Mouse (Mus musculus): Measurements from ENCODE around the gene Cpn2.

The Cpn2 gene

GRCm38 (mm10) chr16:30241623-30242022 lies 25.7 kb downstream of the Cpn2 start:
- no peak for DNase-seq (ENCODE audit: low read depth, low spot score)

- DNase-seq (ENCODE audit: low read depth, low spot score): no peak
These were observed 28.5 kb downstream of the Cpn2 start for GRCm38 (mm10) chr16:30238791-30239190.

GRCm38 (mm10) chr16:30236091-30236699 lies 31.1 kb downstream of the Cpn2 start:
- peak; percentile 44 for DNase-seq (ENCODE audit: low read depth, low spot score)

GRCm38 (mm10) chr16:30235577-30235976 lies 31.7 kb downstream of the Cpn2 start:
- DNase-seq (ENCODE audit: low read depth, low spot score): no peak

DNA sequence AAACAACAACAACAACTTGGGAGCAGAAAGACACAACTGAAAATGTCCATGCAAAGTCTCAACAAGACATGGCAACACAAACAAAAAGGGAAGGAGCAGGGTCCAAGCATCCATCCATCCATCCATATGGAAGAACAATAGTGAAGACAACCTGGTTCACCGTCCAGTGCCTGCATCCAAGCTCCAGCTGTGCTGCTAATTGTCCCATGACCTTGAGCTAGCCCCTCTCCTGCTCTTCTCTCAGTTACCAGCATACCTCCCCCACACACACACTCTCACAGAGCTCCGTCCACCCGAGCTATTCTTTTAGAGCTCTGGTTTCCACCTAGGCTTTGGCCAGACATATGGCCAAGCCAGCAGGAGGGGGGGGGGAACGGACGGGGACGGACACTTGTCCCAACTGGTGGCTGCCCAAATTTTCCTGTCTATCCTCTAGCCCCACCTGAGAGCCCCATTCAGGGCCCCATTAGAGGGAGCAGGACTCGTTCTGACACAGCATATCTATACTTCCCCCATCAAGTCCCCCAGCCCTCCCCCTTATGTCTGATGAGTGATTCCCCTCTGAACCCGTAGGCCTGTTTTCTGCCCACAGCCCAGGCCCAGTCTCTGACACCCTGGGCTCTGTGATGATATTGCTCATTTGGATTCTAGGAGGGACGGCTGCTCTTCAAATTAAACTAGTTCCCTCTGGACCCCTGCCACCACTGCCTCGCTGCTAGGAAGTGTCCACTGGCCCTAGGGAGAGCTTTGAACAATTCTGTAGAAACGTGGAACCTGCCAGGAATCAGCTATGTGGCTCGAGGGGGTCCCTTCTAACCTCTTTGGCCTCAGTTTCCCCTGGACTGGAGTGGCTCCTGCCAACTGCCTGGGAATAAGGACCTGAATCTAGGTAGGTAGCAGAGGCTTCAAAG lies 32.4 kb downstream of the Cpn2 start:
- no peak for DNase-seq (ENCODE audit: low read depth, low spot score)

- no peak for DNase-seq (ENCODE audit: low read depth, low spot score)
These were observed 33.2 kb downstream of the Cpn2 start for GRCm38 (mm10) chr16:30234077-30234476.

DNA sequence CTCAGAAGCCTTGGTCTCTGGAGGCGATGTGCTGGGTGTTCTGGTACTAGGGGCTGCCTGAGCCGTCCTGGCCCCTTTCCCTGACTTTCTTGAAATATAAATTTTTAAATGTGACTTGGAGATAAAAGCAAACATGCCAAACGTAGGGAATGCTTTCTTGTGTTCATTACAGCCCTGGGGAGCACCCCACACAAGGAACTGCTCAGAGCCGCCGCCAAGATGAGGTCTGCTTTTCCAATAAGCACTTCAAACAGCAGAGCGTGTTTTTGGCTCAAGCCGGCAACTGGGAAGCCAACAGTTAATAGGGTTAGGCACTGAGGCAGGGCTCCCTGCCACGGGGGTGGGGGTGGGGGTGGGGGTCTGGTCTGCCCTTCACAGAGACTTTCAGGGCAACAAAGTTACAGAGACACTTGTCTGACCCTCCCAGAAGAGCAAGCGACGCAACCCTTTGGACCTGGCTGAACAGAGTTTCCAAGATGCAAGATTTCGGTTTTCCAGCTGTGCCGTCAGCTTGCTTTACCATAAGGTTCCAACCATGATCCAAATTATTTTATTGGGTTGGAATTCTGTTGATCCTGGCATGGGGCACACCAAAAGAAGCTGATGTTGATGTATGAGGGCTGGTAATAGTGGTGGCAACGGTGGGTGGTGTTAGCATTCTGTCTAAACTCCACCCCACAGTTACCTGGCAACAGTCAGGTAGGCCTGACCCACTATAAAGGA lies 35.3 kb downstream of the Cpn2 start:
- DNase-seq (ENCODE audit: low read depth, low spot score): no peak

- no peak for DNase-seq (ENCODE audit: low read depth, low spot score)
These were observed 39.9 kb downstream of the Cpn2 start for GRCm38 (mm10) chr16:30227352-30227751.

DNA sequence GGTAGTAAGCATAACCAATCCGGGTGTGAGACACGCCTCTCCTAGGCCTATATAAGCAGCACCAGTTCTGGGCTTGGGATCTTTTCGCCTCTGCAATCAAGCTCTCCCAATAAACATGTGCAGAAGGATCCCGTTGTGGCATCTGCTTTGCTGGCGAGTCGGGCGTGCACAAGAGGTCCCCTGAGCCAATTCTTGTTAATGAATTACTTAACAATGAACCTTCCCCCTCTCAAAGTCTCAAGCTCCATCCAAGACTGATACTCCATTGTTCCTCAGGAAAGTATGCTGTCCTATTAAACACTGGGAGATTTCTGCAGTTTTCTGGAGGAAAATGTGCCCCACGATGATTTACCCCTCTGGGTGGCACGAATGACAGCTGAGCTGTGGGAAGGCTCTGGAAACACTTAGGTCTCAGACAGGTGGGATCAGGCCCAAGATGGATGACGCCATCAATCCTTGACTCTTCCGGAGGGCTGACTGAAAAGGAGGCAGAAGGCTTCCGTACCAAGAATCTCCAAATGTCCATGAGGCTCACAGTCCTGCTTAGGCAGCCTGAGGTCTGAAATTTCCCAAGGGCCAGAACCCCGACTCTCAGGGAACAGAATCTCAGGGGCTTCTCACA lies 46.0 kb downstream of the Cpn2 start:
- no peak for DNase-seq (ENCODE audit: low read depth, low spot score)

GRCm38 (mm10) chr16:30215811-30216210 lies 51.5 kb downstream of the Cpn2 start:
- DNase-seq (ENCODE audit: low read depth, low spot score): no peak

DNA sequence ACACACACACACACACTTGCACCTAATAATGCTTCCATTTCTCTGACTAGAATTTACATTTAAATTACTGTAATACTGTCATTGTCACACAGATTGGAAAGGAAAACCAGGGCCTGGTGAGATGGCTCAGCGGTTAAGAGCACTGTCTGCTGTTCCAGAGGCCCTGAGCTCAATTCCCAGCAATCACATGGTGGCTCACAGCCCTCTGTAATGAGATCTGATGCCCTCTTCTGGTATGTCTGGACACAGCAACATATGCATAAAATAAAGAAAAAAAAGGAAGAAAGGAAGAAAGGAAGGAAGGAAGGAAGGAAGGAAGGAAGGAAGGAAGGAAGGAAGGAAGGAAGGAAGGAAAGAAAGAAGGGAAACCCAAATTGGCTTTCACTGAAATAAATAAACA lies 53.7 kb downstream of the Cpn2 start:
- DNase-seq (ENCODE audit: low read depth, low spot score): no peak

- DNase-seq (ENCODE audit: low read depth, low spot score): no peak
These were observed 55.3 kb downstream of the Cpn2 start for GRCm38 (mm10) chr16:30212035-30212434.

DNA sequence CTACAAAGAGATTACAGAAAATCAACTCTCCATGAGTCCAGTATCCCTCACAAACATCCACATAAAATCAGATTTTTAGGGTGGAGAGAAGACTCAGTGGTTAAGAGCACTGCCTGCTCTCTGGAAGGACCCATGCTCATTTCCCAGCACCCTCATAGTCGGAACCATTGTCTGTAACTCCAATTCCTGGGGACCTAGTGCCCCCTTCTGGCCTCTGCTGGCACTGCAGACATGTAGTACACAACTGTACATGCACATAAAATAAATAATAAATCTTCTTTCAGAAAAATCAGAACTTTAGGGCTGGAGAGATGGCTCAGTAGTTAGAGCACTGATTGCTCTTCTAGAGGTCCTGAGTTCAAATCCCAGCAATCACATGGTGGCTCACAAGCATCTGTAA lies 58.0 kb downstream of the Cpn2 start:
- no peak for DNase-seq (ENCODE audit: low read depth, low spot score)

- DNase-seq (ENCODE audit: low read depth, low spot score): no peak
These were observed 59.3 kb downstream of the Cpn2 start for GRCm38 (mm10) chr16:30207991-30208390.

GRCm38 (mm10) chr16:30207111-30207828 lies 60.0 kb downstream of the Cpn2 start:
- DNase-seq (ENCODE audit: low read depth, low spot score): no peak
